ENCODE assay signal across 8 mouse cellular contexts in the genomic region with DNA sequence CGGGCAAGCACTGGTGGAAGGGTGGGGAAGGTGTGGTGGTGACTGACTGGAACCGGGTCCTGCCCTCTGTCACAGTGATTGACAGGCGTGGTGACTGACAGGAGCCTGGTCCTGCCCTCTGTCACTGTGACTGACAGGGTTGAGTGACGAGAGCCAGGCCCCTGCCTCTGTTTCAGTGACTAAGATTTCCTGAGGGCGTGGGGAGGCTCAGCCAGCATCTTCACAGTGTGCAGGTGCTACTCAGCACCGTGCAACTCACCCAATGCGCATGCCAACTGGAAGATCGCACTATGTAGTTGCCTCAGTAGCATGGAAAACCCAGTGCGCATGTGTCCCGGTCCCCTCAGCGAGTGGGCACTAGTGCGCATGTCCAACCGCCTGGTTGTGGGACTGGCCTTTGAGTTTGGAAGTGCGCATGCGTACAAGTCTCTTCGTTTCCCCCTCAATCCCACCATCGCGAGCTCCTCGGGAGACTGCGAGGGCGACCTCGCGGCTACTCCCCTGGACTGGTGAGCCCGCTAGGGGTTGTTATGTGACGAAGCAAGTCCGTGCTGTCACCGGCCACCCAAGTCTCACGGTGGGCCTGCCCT. TPM values are rescaled to one million over a fixed set of nuclear protein-coding genes. Genes with fewer than 3 reads are reported as not detected.
A peak's percentile ranks its signal among the peaks of the same experiment; 100 is the strongest.
DNase-seq lines count a peak whose midpoint lies in the region; ATAC-seq lines count a peak whose summit lies in the region.

No protein-coding gene starts in this region.

- WGBS in forebrain, embryonic 10.5 days = 2% methylated on average over 28 of the region's 28 CpGs
- under 1% methylated on average over 28 of the region's 28 CpGs for WGBS in heart, embryonic 15.5 days
- WGBS in liver, embryonic 15.5 days (ENCODE audit: insufficient replicate concordance) = 0% methylated on average over 28 of the region's 28 CpGs
- 2% methylated on average over 28 of the region's 28 CpGs for WGBS in neural tube, embryonic 12.5 days

- H3K9me3 ChIP-seq in forebrain, embryonic 10.5 days = peaks cover 60% of the 10 kb centered on the region
- no peaks in the 10 kb centered on the region for H3K9me3 ChIP-seq in heart, embryonic 15.5 days (replicated peaks)
- H3K9me3 ChIP-seq in liver, embryonic 15.5 days (replicated peaks) = no peaks in the 10 kb centered on the region
- H3K9me3 ChIP-seq in neural tube, embryonic 12.5 days = peaks cover 18% of the 10 kb centered on the region

- peak; percentile 93 for DNase-seq in forebrain, embryonic 10.5 days (ENCODE audit: extremely low spot score, low spot score)
- peak; percentile 97 for DNase-seq in kidney, postnatal 36 days
- peak; percentile 96 for DNase-seq in telencephalon, adult 2 months (ENCODE audit: low read depth, low spot score)

- H3K27ac ChIP-seq in brown adipose tissue, adult 24 weeks (replicated peaks; ENCODE audit: low read depth, low read length) = peak overlapping the region; percentile 29
- peak overlapping the region; percentile 89 for H3K27ac ChIP-seq in forebrain, embryonic 10.5 days
- H3K27ac ChIP-seq in heart, embryonic 15.5 days = peak overlapping the region; percentile 89
- H3K27ac ChIP-seq in liver, embryonic 15.5 days (replicated peaks) = peak overlapping the region; percentile 87
- H3K27ac ChIP-seq in neural tube, embryonic 12.5 days = peak overlapping the region; percentile 43

- H3K27me3 ChIP-seq in forebrain, embryonic 10.5 days (ENCODE audit: poor library complexity, severe bottlenecking) = no peaks in the 10 kb centered on the region
- H3K27me3 ChIP-seq in heart, embryonic 15.5 days = no peaks in the 10 kb centered on the region
- H3K27me3 ChIP-seq in liver, embryonic 15.5 days = no peaks in the 10 kb centered on the region
- no peaks in the 10 kb centered on the region for H3K27me3 ChIP-seq in neural tube, embryonic 12.5 days (replicated peaks)

- H3K4me1 ChIP-seq in brown adipose tissue, adult 24 weeks (ENCODE audit: control insufficient read depth, insufficient read depth, insufficient read length, low read length) = peaks cover 3% of the 10 kb centered on the region; the same call in 1 of the 2 replicates
- H3K4me1 ChIP-seq in forebrain, embryonic 10.5 days = peaks cover 17% of the 10 kb centered on the region
- peaks cover 16% of the 10 kb centered on the region for H3K4me1 ChIP-seq in heart, embryonic 15.5 days (replicated peaks)
- peaks cover 26% of the 10 kb centered on the region for H3K4me1 ChIP-seq in liver, embryonic 15.5 days (replicated peaks)
- peaks cover 12% of the 10 kb centered on the region for H3K4me1 ChIP-seq in neural tube, embryonic 12.5 days

- peaks cover 27% of the 10 kb centered on the region for H3K36me3 ChIP-seq in forebrain, embryonic 10.5 days (replicated peaks)
- no peaks in the 10 kb centered on the region for H3K36me3 ChIP-seq in heart, embryonic 15.5 days
- H3K36me3 ChIP-seq in liver, embryonic 15.5 days (replicated peaks) = peaks cover 3% of the 10 kb centered on the region; the same call in 1 of the 2 replicates
- H3K36me3 ChIP-seq in neural tube, embryonic 12.5 days = peaks cover 13% of the 10 kb centered on the region; the same call in 1 of the 2 replicates

- H3K4me2 ChIP-seq in heart, embryonic 15.5 days = peak overlapping the region; percentile 99
- H3K4me2 ChIP-seq in liver, embryonic 15.5 days = peak overlapping the region; percentile 95
- H3K4me2 ChIP-seq in neural tube, embryonic 12.5 days (replicated peaks) = peak overlapping the region; percentile 99

- peak overlapping the region; percentile 60 for H3K9ac ChIP-seq in heart, embryonic 15.5 days
- H3K9ac ChIP-seq in liver, embryonic 15.5 days = peak overlapping the region; percentile 56
- H3K9ac ChIP-seq in neural tube, embryonic 12.5 days = peak overlapping the region; percentile 74

- ATAC-seq in CD4-positive, CD25-positive, alpha-beta regulatory T cell, adult 4 months = peak; percentile 83
- peak; percentile 89 for ATAC-seq in heart, embryonic 15.5 days (replicated peaks; ENCODE audit: insufficient number of reproducible peaks, insufficient read depth, low FRiP score, low read depth)
- ATAC-seq in liver, embryonic 15.5 days (ENCODE audit: insufficient read depth) = peak; percentile 88
- ATAC-seq in neural tube, embryonic 12.5 days (ENCODE audit: low FRiP score, low read depth) = peak; percentile 96

- peak overlapping the region; percentile 71 for H3K4me3 ChIP-seq in brown adipose tissue, adult 24 weeks (ENCODE audit: insufficient read depth, low read depth, low read length)
- H3K4me3 ChIP-seq in forebrain, embryonic 10.5 days = peak overlapping the region; percentile 87
- peak overlapping the region; percentile 87 for H3K4me3 ChIP-seq in heart, embryonic 15.5 days
- H3K4me3 ChIP-seq in liver, embryonic 15.5 days (replicated peaks) = peak overlapping the region; percentile 87
- H3K4me3 ChIP-seq in neural tube, embryonic 12.5 days = peak overlapping the region; percentile 75

RNA-seq across cellular contexts. Expression of gene Gm10775, which starts 18.7 kb away (rescaled TPM):
- polyA plus RNA-seq in CD4-positive, CD25-positive, alpha-beta regulatory T cell, adult 4 months (2017; shearing (Covaris generic)) = not detected
- polyA plus RNA-seq in brown adipose tissue, adult 24 weeks (2012; ENCODE audit: insufficient read depth, insufficient read length, missing spikeins) = not detected in 2 replicates
- not detected in 2 replicates for polyA plus RNA-seq in forebrain, embryonic 10.5 days (2016; fragmentation: Nextera tagmentation; extraction: Ambion mirVana)
- polyA plus RNA-seq in heart, embryonic 15.5 days (2015; fragmentation: Nextera tagmentation; extraction: Ambion mirVana) = not detected in 2 replicates
- not detected in 2 replicates for polyA plus RNA-seq in liver, embryonic 15.5 days (2015; fragmentation: Nextera tagmentation; extraction: Ambion mirVana)
- polyA plus RNA-seq in neural tube, embryonic 12.5 days (2016; fragmentation: Nextera tagmentation; extraction: Ambion mirVana) = not detected in 2 replicates

RNA-seq across cellular contexts. Expression of gene Nlrp4f, which starts 34.8 kb away (rescaled TPM):
- polyA plus RNA-seq in CD4-positive, CD25-positive, alpha-beta regulatory T cell, adult 4 months (2017; shearing (Covaris generic)) = not detected
- polyA plus RNA-seq in brown adipose tissue, adult 24 weeks (2012; ENCODE audit: insufficient read depth, insufficient read length, missing spikeins) = not detected in 2 replicates
- polyA plus RNA-seq in forebrain, embryonic 10.5 days (2016; fragmentation: Nextera tagmentation; extraction: Ambion mirVana) = not detected in 2 replicates
- not detected in 2 replicates for polyA plus RNA-seq in heart, embryonic 15.5 days (2015; fragmentation: Nextera tagmentation; extraction: Ambion mirVana)
- polyA plus RNA-seq in liver, embryonic 15.5 days (2015; fragmentation: Nextera tagmentation; extraction: Ambion mirVana) = not detected in 2 replicates
- 0.10 TPM in 1 of 2 replicates, not detected in the other for polyA plus RNA-seq in neural tube, embryonic 12.5 days (2016; fragmentation: Nextera tagmentation; extraction: Ambion mirVana)

RNA-seq across cellular contexts. Expression of gene Zfp369, which starts 38.0 kb away (rescaled TPM):
- polyA plus RNA-seq in CD4-positive, CD25-positive, alpha-beta regulatory T cell, adult 4 months (2017; shearing (Covaris generic)) = 10 to 100 TPM; 14.5 to 16.7 TPM
- polyA plus RNA-seq in brown adipose tissue, adult 24 weeks (2012; ENCODE audit: insufficient read depth, insufficient read length, missing spikeins) = 6.2 and 9.6 TPM in 2 replicates
- 12.5 and 16.6 TPM in 2 replicates for polyA plus RNA-seq in forebrain, embryonic 10.5 days (2016; fragmentation: Nextera tagmentation; extraction: Ambion mirVana)
- polyA plus RNA-seq in heart, embryonic 15.5 days (2015; fragmentation: Nextera tagmentation; extraction: Ambion mirVana) = 8.5 and 9.0 TPM in 2 replicates
- 3.2 and 3.4 TPM in 2 replicates for polyA plus RNA-seq in liver, embryonic 15.5 days (2015; fragmentation: Nextera tagmentation; extraction: Ambion mirVana)
- polyA plus RNA-seq in neural tube, embryonic 12.5 days (2016; fragmentation: Nextera tagmentation; extraction: Ambion mirVana) = 17.9 and 21.2 TPM in 2 replicates

Comparison
In these comparisons a context has a peak if more than half of its experiments do, and no peak if none do; other contexts are left out.
1. Peak in every context shown above with its lines: DNase-seq, ATAC-seq, H3K4me3 ChIP-seq and H3K27ac ChIP-seq.
2. H3K27ac ChIP-seq: peak in every context shown above with its lines; median percentile 89 in forebrain, embryonic 10.5 days; 89 in heart, embryonic 15.5 days; 87 in liver, embryonic 15.5 days; 43 in neural tube, embryonic 12.5 days; 29 in brown adipose tissue, adult 24 weeks.